Mouse (Mus musculus) CH12.LX (cell line): Measurements from ENCODE around the gene Mef2a. TPM values are rescaled to one million over a fixed set of nuclear protein-coding genes. Genes with fewer than 3 reads are reported as not detected.
A peak's percentile ranks its signal among the peaks of the same experiment; 100 is the strongest.

ENCODE experiments used
- DNase-seq: peaks from one replicate; pipeline ENCODE4 v3.0.0-alpha.2; 2013; ENCODE audit errors: extremely low read depth
- H3K27ac ChIP-seq: 2 replicates; pipeline ENCODE4 v1.5.1; 2012; ENCODE audit warnings: low read depth, mild to moderate bottlenecking, control low read depth, moderate library complexity; ENCODE audit not compliant: insufficient read depth
- H3K27me3 ChIP-seq: replicated peaks from 2 replicates; pipeline ENCODE3; 2012; ENCODE audit warnings: inconsistent platforms
- H3K36me3 ChIP-seq, 2 experiments: replicated peaks in 1 of 2; 2 replicates each; pipeline versions ENCODE3 to v1.6.1; 2012; ENCODE audit warnings: inconsistent platforms in 1 of 2, low read length in 1 of 2, mild to moderate bottlenecking in 1 of 2, mixed read lengths in 1 of 2, moderate library complexity in 1 of 2; ENCODE audit not compliant: control insufficient read depth in 1 of 2, insufficient read depth in 1 of 2
- H3K4me1 ChIP-seq, 2 experiments: 2 replicates each; pipeline ENCODE4 v1.6.1; 2012; ENCODE audit warnings: inconsistent platforms in 1 of 2, moderate library complexity in 1 of 2; ENCODE audit not compliant: insufficient read depth in 2 of 2, control insufficient read depth in 1 of 2
- H3K4me2 ChIP-seq: 2 replicates; pipeline ENCODE4 v1.6.1; 2012; ENCODE audit warnings: low read depth, mild to moderate bottlenecking, control low read depth; ENCODE audit not compliant: poor library complexity, insufficient read depth, severe bottlenecking
- H3K4me3 ChIP-seq, 3 experiments: fragments of 150-350 bp in 1 of 3; sonication (generic) in 1 of 3; replicated peaks in 1 of 3; 2 replicates each; pipeline versions ENCODE3 to v1.5.1; 2011 to 2012; ENCODE audit warnings: low read depth in 2 of 3, low read length in 2 of 3, mild to moderate bottlenecking in 2 of 3, moderate library complexity in 2 of 3, control low read depth in 1 of 3, improper control_type of control experiment in 1 of 3, inconsistent platforms in 1 of 3, mixed read lengths in 1 of 3; ENCODE audit not compliant: poor library complexity in 1 of 3
- H3K79me2 ChIP-seq: replicated peaks from 2 replicates; pipeline ENCODE4 v1.6.1; 2012; ENCODE audit warnings: mild to moderate bottlenecking, moderate library complexity; ENCODE audit not compliant: control insufficient read depth, poor library complexity, insufficient read depth, severe bottlenecking; ENCODE audit errors: extremely low read depth
- H3K9ac ChIP-seq: 2 replicates; pipeline ENCODE4 v1.6.1; 2012; ENCODE audit warnings: low read depth, mild to moderate bottlenecking, control low read depth, moderate library complexity; ENCODE audit not compliant: insufficient read depth
- H3K9me3 ChIP-seq: replicated peaks from 2 replicates; pipeline ENCODE3; 2012; ENCODE audit warnings: low read length, inconsistent platforms, mixed read lengths
- BHLHE40 ChIP-seq: IDR thresholded peaks from 2 replicates; pipeline ENCODE4 v1.6.1; 2011; ENCODE audit warnings: mild to moderate bottlenecking, low read depth, low read length, improper control_type of control experiment
- CHD1 ChIP-seq: IDR thresholded peaks from 2 replicates; pipeline ENCODE4 v1.6.1; 2012; ENCODE audit warnings: low read depth, low read length, improper control_type of control experiment, inconsistent platforms
- CTCF ChIP-seq, 2 experiments: IDR thresholded peaks in 1 of 2; conservative IDR thresholded peaks in 1 of 2; 2 replicates each; pipeline ENCODE4 v1.5.1; 2011 to 2012; ENCODE audit warnings: low read depth in 2 of 2, low read length in 2 of 2, improper control_type of control experiment in 1 of 2, inconsistent platforms in 1 of 2, mild to moderate bottlenecking in 1 of 2, moderate library complexity in 1 of 2
- ELF1 ChIP-seq: IDR thresholded peaks from 2 replicates; pipeline ENCODE4 v1.6.1; 2014; ENCODE audit warnings: low read depth, mild to moderate bottlenecking, inconsistent platforms, low read length, improper control_type of control experiment
- ETS1 ChIP-seq: conservative IDR thresholded peaks from 2 replicates; pipeline ENCODE4 v1.6.1; 2012; ENCODE audit warnings: low read depth, mild to moderate bottlenecking, inconsistent platforms, low read length, improper control_type of control experiment, moderate library complexity
- GABPA ChIP-seq: IDR thresholded peaks from 2 replicates; pipeline ENCODE4 v1.6.1; 2012; ENCODE audit warnings: low read depth, low read length, improper control_type of control experiment, inconsistent platforms; ENCODE audit not compliant: insufficient replicate concordance
- IRF4 ChIP-seq: IDR thresholded peaks from 2 replicates; pipeline ENCODE4 v1.6.1; 2014; ENCODE audit warnings: low read depth, mild to moderate bottlenecking, inconsistent platforms, low read length, improper control_type of control experiment
- MYC ChIP-seq: IDR thresholded peaks from 2 replicates; pipeline ENCODE4 v1.6.1; 2011; ENCODE audit warnings: low read depth, mild to moderate bottlenecking, improper control_type of control experiment, low read length
- NRF1 ChIP-seq: IDR thresholded peaks from 2 replicates; pipeline ENCODE4 v1.6.1; 2014; ENCODE audit warnings: low read depth, mild to moderate bottlenecking, inconsistent platforms, low read length, improper control_type of control experiment, moderate library complexity
- PAX5 ChIP-seq: IDR thresholded peaks from 2 replicates; pipeline ENCODE4 v1.6.1; 2012; ENCODE audit warnings: low read length, inconsistent platforms, mixed read lengths
- POLR2AphosphoS2 ChIP-seq: IDR thresholded peaks from 2 replicates; pipeline ENCODE4 v1.6.1; 2011; ENCODE audit warnings: low read depth, low read length, improper control_type of control experiment
- RAD21 ChIP-seq: IDR thresholded peaks from 2 replicates; pipeline ENCODE4 v1.6.1; 2011; ENCODE audit warnings: low read depth, mild to moderate bottlenecking, low read length, improper control_type of control experiment, moderate library complexity
- SIN3A ChIP-seq: IDR thresholded peaks from 2 replicates; pipeline ENCODE4 v1.6.1; 2012; ENCODE audit warnings: low read length, improper control_type of control experiment, inconsistent platforms
- USF1 ChIP-seq: IDR thresholded peaks from 2 replicates; pipeline ENCODE4 v1.6.1; 2014; ENCODE audit warnings: low read depth, mild to moderate bottlenecking, inconsistent platforms, low read length, improper control_type of control experiment
- ZMIZ1 ChIP-seq: IDR thresholded peaks from 2 replicates; pipeline ENCODE4 v1.6.1; 2012; ENCODE audit warnings: low read depth, mild to moderate bottlenecking, inconsistent platforms, low read length, improper control_type of control experiment
- ZNF384 ChIP-seq: IDR thresholded peaks from 2 replicates; pipeline ENCODE4 v1.6.1; 2012; ENCODE audit warnings: low read depth, low read length, improper control_type of control experiment, inconsistent platforms
- dilution Hi-C: fragments of 300-500 bp; cut with MboI; formaldehyde crosslinking; loops from 2 replicates; pipeline ENCODE4 v1.14.3; 2020; ENCODE audit warnings: low sequenced_read_pairs; ENCODE audit not compliant: extremely low pct_unique_long_range_greater_than_20kb, extremely low pct_ligation_motif_present
- in situ Hi-C: fragments of 300-500 bp; cut with MboI; formaldehyde crosslinking; loops from 3 replicates; pipeline ENCODE4 v1.14.3; 2019; ENCODE audit warnings: low sequenced_read_pairs, low pct_ligation_motif_present, low pct_unique_long_range_greater_than_20kb, mixed read lengths
- polyA plus RNA-seq: library from polyadenylated mRNA; unstranded; fragments of >175 nt; gene quantifications from 2 replicates; pipeline ENCODE4 v1.2.1, GENCODE M21; 2012; ENCODE audit warnings: low read depth; ENCODE audit not compliant: insufficient read length
- total RNA-seq, 2 experiments: library from RNA; depleted of rRNA; stranded (reverse); fragments of 300-350 nt in 1 of 2; fragments of >200 nt in 1 of 2; gene quantifications; 2 replicates each; pipeline ENCODE4 v1.2.3; 2012 to 2014

Gene Mef2a
- total and polyA plus RNA-seq, 3 experiments, result 40.1 to 100 (median 42.2) TPM

GRCm38 (mm10) chr7:67259828-67260563 lies 112.7 kb downstream of the Mef2a start:
- Histone ChIP-seq H3K9me3 (no peaks in the 10 kb centered on the region), H3K79me2 (peaks cover 15% of the 10 kb centered on the region), H3K27ac (peak overlapping the region; percentile 36), H3K27me3 (no peaks in the 10 kb centered on the region), H3K4me2 (no peak overlapping the region), H3K4me1 (no peaks in the 10 kb centered on the region), H3K4me3 (no peak overlapping the region), H3K9ac (no peak overlapping the region), H3K36me3 (peaks cover 39 to 74% of the 10 kb centered on the region in 2 experiments)
- dilution Hi-C loops, result no loop called here
- TF ChIP-seq RAD21 (no peak), PAX5 (no peak), POLR2AphosphoS2 (no peak), IRF4 (no peak), SIN3A (no peak), USF1 (no peak), CHD1 (no peak), ETS1 (no peak), ELF1 (no peak)
- in situ Hi-C loops, result no loop called here
- peak; percentile 21 for DNase-seq

GRCm38 (mm10) chr7:67246067-67246466 lies 126.6 kb downstream of the Mef2a start:
- peaks cover 2 to 42% of the 10 kb centered on the region in 2 experiments; a peak in 3 of 4 replicates for H3K4me1 ChIP-seq
- H3K4me2 ChIP-seq, result no peak overlapping the region
- no peaks in the 10 kb centered on the region for H3K27me3 ChIP-seq
- peaks cover 18 to 59% of the 10 kb centered on the region in 2 experiments for H3K36me3 ChIP-seq
- dilution Hi-C loops (no loop called here), in situ Hi-C loops (loop anchor here (25.0 kb wide), 2 partner anchors 116 to 266 kb away; partner anchors contain the start of gene Mef2a)
- no peak overlapping the region; the same call in 1 of the 2 replicates for H3K27ac ChIP-seq
- peaks cover 7% of the 10 kb centered on the region; the same call in 1 of the 2 replicates for H3K79me2 ChIP-seq
- no peak for DNase-seq
- TF ChIP-seq ZNF384 (no peak), BHLHE40 (no peak), GABPA (no peak), ZMIZ1 (no peak), CTCF (conservative IDR thresholded peaks at IDR 0.05 in 1 of 2, IDR thresholded peaks at IDR 0.05 in 1 of 2; ENCODE audit: low read depth in 2 of 2, low read length in 2 of 2) (no peak), MYC (no peak), NRF1 (no peak)
- H3K9ac ChIP-seq, result no peak overlapping the region
- H3K9me3 ChIP-seq, result no peaks in the 10 kb centered on the region
- H3K4me3 ChIP-seq, result no peak overlapping the region
